Mouse (Mus musculus): ENCODE measurements at regions not wholly inside any gene's neighbourhood (a gene's known extent, or its start where the extent isn't known, plus 50 kb on each side); places are given as distances from the start of the nearest gene placed in this dataset.

GRCm38 (mm10) chr12:9847034-9847433 is 277.1 kb downstream of the Osr1 start:
- in situ Hi-C loops (cut with MboI, MseI), result no loop called here

- in situ Hi-C loops (cut with MboI, MseI), result no loop called here
Measured at GRCm38 (mm10) chr12:9847465-9848205, 277.7 kb downstream of the Osr1 start.

DNA sequence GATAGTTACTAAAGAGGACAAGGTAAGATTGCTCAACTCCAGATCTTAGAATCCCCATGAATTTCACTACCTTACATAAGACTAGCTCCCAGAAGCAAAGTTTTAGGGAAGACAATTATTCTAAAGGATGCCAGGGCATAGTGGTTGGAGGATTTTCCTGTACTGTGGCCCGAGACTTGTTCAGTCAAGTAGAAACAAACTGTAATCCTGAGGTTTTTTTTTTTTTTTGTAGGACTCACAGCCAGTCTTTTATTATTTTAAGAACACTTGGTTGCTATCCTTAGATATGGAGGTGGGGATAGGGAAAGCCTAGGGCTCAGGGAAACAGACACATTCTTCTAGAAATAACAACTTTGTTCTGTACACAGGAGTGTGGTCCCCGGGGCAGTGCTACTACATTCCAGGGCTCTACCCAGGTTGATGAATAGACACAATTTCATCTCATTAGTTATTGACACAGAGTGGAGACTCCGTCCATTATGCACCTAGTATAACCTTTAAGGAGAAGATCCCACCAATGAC is 285.6 kb downstream of the Osr1 start:
- in situ Hi-C loops (cut with MboI, MseI), result no loop called here

DNA sequence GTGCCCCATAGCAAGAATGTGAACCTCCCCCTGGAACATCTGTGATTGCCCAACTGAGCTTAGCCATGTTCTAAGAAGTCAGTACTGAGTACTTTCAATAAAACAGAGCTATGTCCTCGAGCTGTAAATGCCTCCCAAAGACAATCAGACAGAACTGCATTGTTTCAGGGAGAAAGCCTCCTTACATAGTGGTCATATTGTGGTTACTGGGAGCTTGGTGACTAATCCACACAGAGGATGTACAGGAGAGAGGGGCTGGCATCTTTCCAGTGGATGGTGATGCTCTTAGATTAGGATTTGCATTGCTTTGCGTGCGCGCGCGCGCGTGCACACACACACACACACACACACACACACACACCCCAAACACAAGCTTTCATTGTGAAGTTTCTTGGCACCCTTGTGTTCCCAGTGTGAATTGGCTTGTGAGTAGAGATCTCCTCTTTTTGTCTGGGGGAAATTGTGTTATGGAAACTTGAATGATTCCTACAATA is 286.3 kb downstream of the Osr1 start:
- in situ Hi-C loops (cut with MboI, MseI), result no loop called here

- in situ Hi-C loops (cut with MboI, MseI), result no loop called here
Measured at GRCm38 (mm10) chr12:9857990-9858389, 288.1 kb downstream of the Osr1 start.

GRCm38 (mm10) chr12:9862301-9862700 is 292.4 kb downstream of the Osr1 start:
- in situ Hi-C loops (cut with MboI, MseI), result no loop called here

DNA sequence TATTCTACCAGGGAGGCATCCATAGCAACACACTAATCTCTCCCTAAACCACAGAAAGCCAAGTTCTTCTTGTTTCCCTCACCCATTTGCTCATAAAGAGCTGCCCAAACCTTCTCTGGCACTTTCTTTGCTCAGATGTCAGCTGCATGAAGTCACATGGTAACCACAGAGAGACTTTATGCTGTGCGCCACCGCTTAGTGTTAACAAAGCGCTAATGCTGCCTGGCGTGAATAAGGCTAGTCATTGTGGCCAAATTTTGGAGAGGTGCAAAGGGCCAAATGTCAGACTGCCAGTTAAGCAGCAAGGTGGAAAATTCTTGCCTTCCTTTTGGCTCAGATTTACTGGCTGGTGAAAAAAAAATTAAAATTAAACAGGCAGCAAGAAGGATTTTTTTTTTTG is 302.3 kb downstream of the Osr1 start:
- in situ Hi-C loops (cut with MboI, MseI), result no loop called here

GRCm38 (mm10) chr12:9873214-9873613 is 303.3 kb downstream of the Osr1 start:
- in situ Hi-C loops (cut with MboI, MseI), result no loop called here

DNA sequence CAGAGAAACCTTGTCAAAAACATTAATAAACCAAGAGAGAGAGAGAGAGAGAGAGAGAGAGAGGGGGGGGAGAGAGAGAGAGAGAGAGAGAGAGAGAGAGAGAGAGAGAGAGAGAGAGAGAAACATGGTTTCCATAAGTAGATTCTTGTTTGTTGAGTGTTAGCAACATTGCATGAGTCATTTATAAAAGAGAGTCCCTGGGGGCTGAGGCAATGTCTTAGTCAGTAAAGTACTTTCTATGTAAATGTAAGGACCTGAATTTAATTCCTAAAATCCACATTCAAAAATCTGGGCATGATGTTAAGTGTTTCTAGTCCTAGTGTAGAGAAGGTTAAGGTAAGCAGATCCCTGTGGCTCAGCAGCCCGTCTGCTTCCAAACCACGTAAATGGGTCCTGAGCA is 304.9 kb downstream of the Osr1 start:
- in situ Hi-C loops (cut with MboI, MseI), result no loop called here

DNA sequence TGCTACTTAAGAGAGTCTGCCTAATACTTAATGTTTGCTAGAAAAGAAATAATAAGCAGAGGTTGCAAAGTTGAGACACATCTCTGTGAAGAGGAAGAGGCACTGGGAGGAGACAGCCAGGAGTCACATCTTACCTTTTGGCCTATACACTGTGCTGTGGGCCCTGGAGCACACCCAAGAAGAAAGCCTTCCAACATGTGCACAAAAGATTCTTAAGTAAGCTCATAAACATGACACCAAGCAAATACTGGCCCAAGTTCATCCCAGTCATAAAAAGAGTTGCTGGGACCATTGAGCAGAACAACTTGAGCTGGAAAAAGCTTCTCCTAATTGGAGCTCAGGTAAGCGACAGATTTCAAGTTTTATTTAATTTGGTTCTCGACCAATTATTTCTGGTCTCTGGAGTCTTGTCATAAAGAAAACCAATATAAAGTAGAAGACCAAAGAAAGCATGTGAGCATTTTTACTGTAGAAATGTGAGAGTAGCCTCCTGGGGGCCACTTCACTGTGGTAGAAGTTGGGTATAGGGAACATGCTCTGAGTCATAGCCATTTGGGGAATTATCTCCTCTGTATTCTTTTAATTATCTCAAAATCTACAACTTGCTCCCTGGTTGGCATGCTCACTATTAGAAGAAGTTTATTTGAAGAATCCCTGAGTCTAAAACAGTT is 312.2 kb downstream of the Osr1 start:
- in situ Hi-C loops (cut with MboI, MseI), result no loop called here

GRCm38 (mm10) chr12:9883037-9883730 is 313.3 kb downstream of the Osr1 start:
- in situ Hi-C loops (cut with MboI, MseI), result no loop called here

GRCm38 (mm10) chr12:9894521-9894920 is 324.6 kb downstream of the Osr1 start:
- in situ Hi-C loops (cut with MboI, MseI), result no loop called here

GRCm38 (mm10) chr12:9897980-9898379 is 328.1 kb downstream of the Osr1 start:
- in situ Hi-C loops (cut with MboI, MseI), result no loop called here

- in situ Hi-C loops (cut with MboI, MseI), result no loop called here
Measured at GRCm38 (mm10) chr12:9898420-9898819, 328.5 kb downstream of the Osr1 start.

DNA sequence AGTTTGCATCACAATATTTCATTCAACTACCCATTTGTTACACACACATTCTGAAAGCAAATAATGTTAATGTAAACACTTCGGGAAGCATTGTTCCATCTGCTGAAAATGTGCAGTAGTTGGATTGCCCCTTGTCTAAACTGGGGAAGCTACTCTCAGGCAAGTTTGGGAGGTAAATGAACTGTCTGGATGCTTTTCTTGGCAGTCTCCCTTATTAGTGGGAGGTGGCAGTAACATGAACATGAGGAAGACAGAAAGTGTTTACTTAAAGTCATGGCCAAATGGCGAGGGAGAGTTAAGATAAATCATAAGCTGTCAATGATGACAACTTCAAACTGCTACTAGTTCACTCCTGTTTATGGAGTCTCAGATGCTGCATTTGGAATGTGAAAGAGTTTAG is 332.0 kb downstream of the Osr1 start:
- in situ Hi-C loops (cut with MboI, MseI), result no loop called here

- in situ Hi-C loops (cut with MboI, MseI), result no loop called here
Measured at GRCm38 (mm10) chr12:9903702-9904231, 333.9 kb downstream of the Osr1 start.

- in situ Hi-C loops (cut with MboI, MseI), result no loop called here
Measured at GRCm38 (mm10) chr12:9912333-9912732, 342.4 kb downstream of the Osr1 start.

- in situ Hi-C loops (cut with MboI, MseI), result no loop called here
Measured at GRCm38 (mm10) chr12:9915726-9916140, 345.8 kb downstream of the Osr1 start.

DNA sequence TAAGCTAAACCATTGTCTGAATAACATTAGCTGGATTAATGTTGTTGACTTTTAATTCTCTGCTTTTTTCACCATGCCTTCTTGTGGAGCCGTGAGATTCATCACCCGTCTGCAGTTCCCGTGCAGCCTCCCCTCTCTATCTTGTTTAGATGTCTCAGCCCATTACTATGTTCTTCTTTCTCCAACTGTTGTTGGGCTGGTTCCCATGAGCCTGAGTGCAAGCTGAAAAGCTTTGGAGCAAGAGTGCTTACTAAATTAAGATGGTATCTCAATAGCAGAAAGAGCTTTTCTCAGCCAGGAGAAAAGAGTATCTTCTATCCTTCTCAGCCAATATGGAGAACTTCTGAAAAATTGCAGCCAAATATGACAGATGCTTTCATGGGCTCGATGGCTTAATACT is 348.1 kb downstream of the Osr1 start:
- in situ Hi-C loops (cut with MboI, MseI), result no loop called here

DNA sequence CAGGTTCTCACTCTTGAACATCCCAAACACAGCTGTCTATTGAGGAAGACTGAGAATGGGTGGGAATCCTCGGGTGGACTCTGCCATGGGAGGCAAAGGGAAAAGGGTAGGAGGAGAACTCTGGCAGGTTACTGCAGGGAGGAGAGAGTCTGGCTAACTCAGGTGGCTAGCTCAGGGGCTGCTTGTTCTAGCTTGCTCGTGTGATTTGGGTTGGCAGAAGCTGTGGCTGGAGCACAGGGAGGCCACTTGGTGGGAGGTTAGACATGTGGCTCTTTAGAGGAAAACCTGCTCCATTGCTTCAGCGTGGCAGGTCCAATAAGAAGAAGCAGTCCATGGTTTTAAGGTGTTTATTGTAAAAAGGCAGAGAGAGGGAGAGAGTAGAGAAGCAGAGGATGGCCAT is 349.1 kb downstream of the Osr1 start:
- in situ Hi-C loops (cut with MboI, MseI), result no loop called here

DNA sequence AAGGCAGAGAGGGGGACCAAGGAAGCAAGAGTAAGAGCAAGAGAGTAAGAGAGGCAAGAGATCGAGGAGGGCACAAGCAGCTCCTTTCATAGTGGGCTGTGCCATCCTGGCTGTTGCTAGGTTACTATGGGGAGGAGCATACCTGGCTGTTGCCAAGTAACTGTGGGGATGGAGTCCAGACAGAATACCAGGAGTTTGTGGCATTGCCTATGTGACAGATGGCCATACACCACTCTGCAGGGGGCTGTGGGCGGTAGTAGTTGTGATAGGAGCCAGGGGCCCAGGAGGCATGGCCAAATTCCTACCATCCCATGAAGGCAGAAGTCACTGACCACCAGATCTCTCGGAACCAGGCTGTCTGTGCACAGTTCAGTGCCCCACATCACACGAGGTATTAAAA is 349.5 kb downstream of the Osr1 start:
- in situ Hi-C loops (cut with MboI, MseI), result no loop called here

DNA sequence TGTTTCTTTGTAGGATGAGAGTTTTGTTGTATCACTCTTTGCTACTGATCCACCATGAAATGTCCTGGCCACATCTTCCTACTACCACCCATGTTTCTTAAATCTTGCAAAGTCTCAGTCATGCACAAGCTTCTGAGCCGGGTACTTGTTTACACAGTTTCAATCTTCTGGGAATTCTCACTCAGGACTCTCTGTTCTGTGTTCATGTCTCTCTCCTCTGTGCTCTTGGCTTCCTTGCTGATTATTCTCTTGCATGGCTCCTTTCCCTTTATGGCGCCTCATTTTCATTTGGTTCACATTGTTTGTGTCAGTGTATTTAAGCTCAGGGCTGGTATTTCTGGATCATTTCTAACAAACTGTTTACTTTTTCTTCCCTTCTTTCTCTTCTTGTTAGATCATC is 350.5 kb downstream of the Osr1 start:
- in situ Hi-C loops (cut with MboI, MseI), result no loop called here

All from T-helper 2 cell (primary cell).